Mouse (Mus musculus) liver, embryonic 14.5 days (tissue): ENCODE data around the gene Spocd1. TPM values are rescaled to one million over a fixed set of nuclear protein-coding genes. Genes with fewer than 3 reads are reported as not detected.

Experiments
- ATAC-seq: fragments of 200-750 bp; cut with Nextera tagmentation; 2 replicates; pipeline ENCODE4 v1.8.0; 2017; ENCODE audit warnings: moderate number of reproducible peaks, mild to moderate bottlenecking, moderate library complexity; ENCODE audit not compliant: insufficient read depth
- DNase-seq, 3 experiments: peaks; one replicate each; pipeline ENCODE4 v3.0.0-alpha.2; 2012 to 2013; ENCODE audit warnings: low read depth in 3 of 3, low spot score in 3 of 3
- H3K27ac ChIP-seq: fragments of 300-500 bp; sonication (generic); 2 replicates; pipeline ENCODE4 v1.5.1; 2014; ENCODE audit warnings: moderate library complexity, mild to moderate bottlenecking, control low read depth, inconsistent platforms
- H3K27me3 ChIP-seq: fragments of 300-500 bp; sonication (generic); 2 replicates; pipeline ENCODE4 v1.6.1; 2014; ENCODE audit warnings: mild to moderate bottlenecking, low read length, moderate library complexity; ENCODE audit not compliant: control insufficient read depth, insufficient read depth
- H3K36me3 ChIP-seq: fragments of 300-500 bp; sonication (generic); replicated peaks from 2 replicates; pipeline ENCODE4 v1.6.1; 2014; ENCODE audit warnings: low read depth; ENCODE audit not compliant: control insufficient read depth, insufficient read depth
- H3K4me1 ChIP-seq, 2 experiments: fragments of 200-500 bp in 1 of 2; fragments of 300-500 bp in 1 of 2; sonication (generic) in 1 of 2; replicated peaks; 2 replicates each; pipeline ENCODE4 v1.6.1; 2012 to 2014; ENCODE audit warnings: antibody characterized with exemption in 1 of 2, inconsistent platforms in 1 of 2, low read length in 1 of 2; ENCODE audit not compliant: control insufficient read depth in 2 of 2, insufficient read depth in 2 of 2
- H3K4me2 ChIP-seq: fragments of 300-500 bp; sonication (generic); 2 replicates; pipeline ENCODE4 v1.6.1; 2014; ENCODE audit warnings: low read depth, mild to moderate bottlenecking, control low read depth, moderate library complexity
- H3K4me3 ChIP-seq, 2 experiments: fragments of 200-500 bp in 1 of 2; fragments of 300-500 bp in 1 of 2; sonication (generic) in 1 of 2; 2 replicates each; pipeline ENCODE4 v1.5.1; 2012 to 2014; ENCODE audit warnings: low read depth in 2 of 2, low read length in 2 of 2, mild to moderate bottlenecking in 2 of 2, control low read depth in 1 of 2, inconsistent platforms in 1 of 2, moderate library complexity in 1 of 2; ENCODE audit not compliant: insufficient read depth in 1 of 2
- H3K9ac ChIP-seq: fragments of 300-500 bp; sonication (generic); replicated peaks from 2 replicates; pipeline ENCODE4 v1.6.1; 2014; ENCODE audit warnings: mild to moderate bottlenecking, control low read depth, moderate library complexity
- H3K9me3 ChIP-seq: fragments of 300-500 bp; sonication (generic); 2 replicates; pipeline ENCODE4 v1.6.1; 2016; ENCODE audit warnings: low read length, mixed read lengths; ENCODE audit not compliant: control insufficient read depth
- CTCF ChIP-seq: IDR thresholded peaks from 2 replicates; pipeline ENCODE4 v1.5.1; 2016; ENCODE audit warnings: antibody characterized with exemption, low read depth, control low read depth
- EP300 ChIP-seq: IDR thresholded peaks from 2 replicates; pipeline ENCODE4 v1.6.1; 2016; ENCODE audit warnings: antibody characterized with exemption, low read depth
- WGBS: fragments of 180-500 bp; shearing (Covaris S2); extraction: QIAGEN DNeasy Blood & Tissue Kit; methylation state at CpG from one replicate; pipeline ENCODE4 v1.1.7; 2014; ENCODE audit not compliant: insufficient replicate concordance; 5-methylcytosine and 5-hydroxymethylcytosine counted together
- polyA plus RNA-seq, 2 experiments: library from polyadenylated mRNA; depleted of rRNA in 1 of 2; stranded (reverse) in 1 of 2; unstranded in 1 of 2; fragments of >200 nt; fragmentation: Nextera tagmentation in 1 of 2; extraction: Ambion mirVana in 1 of 2; gene quantifications; 2 replicates each; pipeline versions ENCODE4 v1.2.1 to v1.2.3; 2012 to 2014

Spocd1 gene
- polyA plus RNA-seq, 2 experiments, result 0.03 to 0.11 TPM

DNA sequence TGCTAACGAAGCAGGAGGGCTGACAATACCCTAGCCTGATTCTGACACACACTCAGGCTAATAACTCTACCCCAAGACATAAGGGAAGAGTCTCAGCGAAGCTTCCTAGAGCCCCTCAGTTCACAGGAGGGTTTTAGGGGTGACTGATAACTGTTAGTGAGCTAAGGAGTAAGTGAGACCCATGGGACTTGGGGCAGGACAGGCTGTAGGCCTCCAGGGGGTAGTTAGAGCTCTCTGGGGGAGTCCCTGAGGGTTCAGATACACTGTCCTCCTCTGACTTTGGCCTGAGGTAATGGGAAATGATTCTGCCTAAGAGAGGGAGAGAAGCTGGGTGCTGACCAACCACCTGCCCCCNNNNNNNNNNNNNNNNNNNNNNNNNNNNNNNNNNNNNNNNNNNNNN, 25.5 kb downstream of the Spocd1 start:
- ATAC-seq, result no peak
- no peaks in the 10 kb centered on the region for H3K36me3 ChIP-seq
- no peak for DNase-seq
- no peak overlapping the region for H3K4me2 ChIP-seq
- WGBS, result 45% methylated on average over 2 of the region's 2 CpGs
- H3K9ac ChIP-seq, result no peak overlapping the region
- no peaks in the 10 kb centered on the region for H3K9me3 ChIP-seq
- no peak overlapping the region for H3K4me3 ChIP-seq
- no peak overlapping the region for H3K27ac ChIP-seq
- no peaks in the 10 kb centered on the region for H3K27me3 ChIP-seq
- no peaks in the 10 kb centered on the region for H3K4me1 ChIP-seq
- TF ChIP-seq CTCF (no peak), EP300 (no peak)

DNA sequence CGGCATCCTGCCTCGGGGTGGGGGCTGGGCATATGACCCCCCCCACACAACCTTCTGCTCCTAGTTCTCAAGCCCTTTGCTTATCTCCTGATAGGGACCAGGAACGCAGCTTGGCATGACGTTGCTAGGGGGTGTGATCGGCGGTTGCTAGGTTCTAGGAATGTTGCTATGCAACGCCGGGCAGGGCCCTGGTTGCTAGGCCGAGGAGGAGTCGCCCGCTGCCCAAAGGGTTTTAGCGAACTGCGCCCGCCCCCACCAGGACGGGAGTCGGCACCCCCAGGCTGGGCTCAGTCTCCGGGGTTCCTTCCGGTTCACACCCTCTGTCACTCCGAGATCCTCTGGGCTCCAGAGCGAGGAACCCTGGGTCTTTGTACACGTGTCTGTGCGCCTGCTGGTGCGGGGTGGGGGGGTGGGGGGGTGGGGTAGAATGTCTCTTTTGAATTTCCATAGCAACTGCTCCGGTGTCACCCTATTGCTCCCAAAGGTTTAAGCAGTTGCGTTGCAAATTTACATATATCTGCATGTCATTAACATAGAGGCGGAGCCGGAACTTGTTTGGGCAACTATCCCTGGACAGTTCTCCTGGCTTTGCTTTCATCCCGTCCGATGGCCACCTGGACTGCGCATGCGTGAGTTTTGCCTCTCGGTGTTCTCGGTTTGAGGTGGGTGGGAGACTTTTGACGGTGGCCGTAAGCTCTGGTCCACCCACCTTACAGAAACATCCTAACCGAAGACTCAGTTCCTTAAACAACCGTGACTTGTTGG, 31.3 kb downstream of the Spocd1 start:
- no peak for TF ChIP-seq EP300
- no peak for TF ChIP-seq CTCF
- no peak for ATAC-seq

DNA sequence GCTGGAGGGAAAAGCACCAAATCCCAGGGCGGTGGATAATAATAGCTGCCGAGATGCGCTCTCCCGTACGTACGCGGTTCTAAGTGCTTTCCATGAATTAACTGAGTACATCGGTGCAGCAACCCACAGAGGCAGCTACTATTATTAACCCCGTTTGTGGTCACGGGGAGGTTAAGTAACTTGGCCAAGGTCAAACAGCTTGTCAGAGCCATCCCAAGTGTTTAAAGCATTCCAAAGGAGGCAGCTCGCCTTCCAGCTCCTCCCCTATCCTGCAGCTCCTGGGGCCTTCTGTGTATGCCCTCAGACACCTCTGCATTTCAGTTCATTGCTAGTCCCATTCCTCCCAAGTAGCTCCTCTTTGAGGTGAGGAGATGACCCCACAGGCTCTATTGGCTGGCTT, 36.2 kb downstream of the Spocd1 start:
- Histone ChIP-seq H3K9me3 (no peaks in the 10 kb centered on the region), H3K9ac (no peak overlapping the region), H3K27ac (no peak overlapping the region), H3K36me3 (no peaks in the 10 kb centered on the region), H3K27me3 (peaks cover 4% of the 10 kb centered on the region), H3K4me1 (no peaks in the 10 kb centered on the region; a peak in 1 of 4 replicates), H3K4me2 (no peak overlapping the region), H3K4me3 (no peak overlapping the region)
- ATAC-seq (no peak), DNase-seq (no peak)
- 67% methylated on average over 11 of the region's 11 CpGs for WGBS
- TF ChIP-seq EP300 (no peak), CTCF (no peak)

More for the DNA sequence above, 31.3 kb downstream of the Spocd1 start:
- no peak overlapping the region for H3K9ac ChIP-seq
- H3K4me3 ChIP-seq, result peak overlapping the region; percentile 10 to 32; a peak in 3 of 4 replicates
- peak overlapping the region; percentile 61 for H3K4me2 ChIP-seq
- H3K9me3 ChIP-seq, result no peaks in the 10 kb centered on the region
- no peaks in the 10 kb centered on the region for H3K36me3 ChIP-seq
- H3K27ac ChIP-seq, result no peak overlapping the region
- peak in 1 of 3 experiments; percentile 20 for DNase-seq
- peaks cover 0 to 4% of the 10 kb centered on the region in 2 experiments; a peak in 2 of 4 replicates for H3K4me1 ChIP-seq
- H3K27me3 ChIP-seq, result peaks cover 8% of the 10 kb centered on the region
- WGBS, result 2% methylated on average over 37 of the region's 37 CpGs

DNA sequence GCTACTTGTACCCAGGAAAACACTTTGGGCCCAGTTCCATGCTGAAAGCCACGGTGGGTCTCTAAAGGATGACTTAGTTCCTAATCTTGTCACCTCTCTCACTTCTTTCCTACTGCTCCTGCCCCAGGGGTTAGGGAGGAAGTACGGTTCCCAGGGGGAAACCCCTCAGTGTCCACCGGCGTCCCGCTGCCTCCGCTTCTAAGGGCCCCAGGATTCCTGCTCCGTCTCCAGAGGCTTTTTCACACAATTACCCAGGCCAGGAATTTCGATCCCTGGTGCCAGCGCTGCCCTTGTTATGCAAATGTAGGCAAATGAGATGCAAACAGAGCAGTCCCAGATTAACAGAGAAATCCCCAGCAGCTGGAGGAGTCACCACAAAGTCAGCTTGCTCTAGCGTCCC, 37.2 kb downstream of the Spocd1 start:
- Histone ChIP-seq H3K4me3 (no peak overlapping the region), H3K27me3 (peaks cover 2% of the 10 kb centered on the region), H3K9ac (no peak overlapping the region), H3K4me1 (no peaks in the 10 kb centered on the region), H3K9me3 (no peaks in the 10 kb centered on the region), H3K27ac (no peak overlapping the region), H3K36me3 (no peaks in the 10 kb centered on the region), H3K4me2 (no peak overlapping the region)
- no peak for ATAC-seq
- TF ChIP-seq CTCF, result no peak
- TF ChIP-seq EP300, result no peak
- WGBS, result 19% methylated on average over 10 of the region's 10 CpGs
- DNase-seq, result no peak

DNA sequence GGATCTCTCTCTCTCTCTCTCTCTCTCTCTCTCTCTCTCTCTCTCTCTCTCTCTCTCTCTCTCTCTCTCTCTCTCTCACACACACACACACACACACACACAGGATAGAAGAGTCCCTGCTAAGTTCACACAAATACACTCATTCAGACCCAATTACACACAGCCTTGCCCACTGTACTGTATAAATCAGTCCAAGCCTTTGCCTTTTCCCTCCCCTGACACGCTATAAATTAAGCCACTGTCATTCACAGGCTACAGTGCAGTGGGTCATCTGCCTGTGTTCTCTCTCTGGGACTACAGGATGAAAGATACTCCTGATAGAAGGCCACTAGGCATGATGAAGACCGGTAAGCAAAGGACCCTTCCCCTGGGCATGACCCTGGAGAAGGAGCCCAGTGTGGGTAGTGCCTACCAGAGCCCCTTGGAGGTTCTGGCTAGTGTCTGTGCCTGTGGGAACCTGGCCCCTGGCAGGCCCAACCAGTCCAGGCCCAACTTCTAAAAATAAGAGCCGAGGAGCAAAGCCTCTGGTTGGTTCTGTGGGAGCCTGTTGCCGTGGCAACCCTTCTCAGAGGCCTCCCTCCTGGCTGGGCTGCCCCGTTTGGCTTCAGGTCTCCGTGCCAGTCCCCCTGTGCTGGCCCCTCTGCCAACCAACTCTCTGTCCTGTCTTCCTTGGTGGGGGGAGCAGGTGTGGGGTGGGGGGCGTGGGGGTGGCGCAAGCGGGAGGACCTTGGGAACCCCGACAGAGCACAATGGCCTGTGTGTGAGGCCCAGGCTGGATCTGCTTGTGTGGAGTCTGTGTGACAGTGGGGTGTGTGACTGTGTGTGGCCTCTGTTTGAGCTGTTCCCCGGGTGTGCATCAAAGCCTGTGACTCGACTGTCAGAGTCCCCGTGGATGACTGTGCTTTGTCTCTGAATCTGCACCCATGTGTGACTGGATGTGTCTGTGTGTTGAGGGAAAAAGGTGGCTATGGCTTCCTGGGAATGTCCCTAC, 38.3 kb downstream of the Spocd1 start:
- no peak for ATAC-seq
- Histone ChIP-seq H3K9ac (no peak overlapping the region), H3K36me3 (no peaks in the 10 kb centered on the region), H3K27ac (no peak overlapping the region), H3K4me3 (no peak overlapping the region), H3K9me3 (no peaks in the 10 kb centered on the region), H3K27me3 (peaks cover 2% of the 10 kb centered on the region), H3K4me1 (no peaks in the 10 kb centered on the region), H3K4me2 (no peak overlapping the region)
- no peak for TF ChIP-seq CTCF
- no peak for TF ChIP-seq EP300
- no peak for DNase-seq
- 46% methylated on average over 13 of the region's 13 CpGs for WGBS
